Mouse (Mus musculus): ENCODE data around the gene Ckap5.
"Not testable (repeated sequence)": the region's sequence is repeated elsewhere in the genome, so short reads cannot be mapped to it uniquely, and the experiment has no call there.

Gene Ckap5

GRCm38 (mm10) chr2:91526294-91527146, at the start of gene Ckap5:
Gene Ckap5 (plus strand): TSS chr2:91526762.
- in situ Hi-C loops (cut with MseI, MboI): no loop called here

GRCm38 (mm10) chr2:91476841-91477240, 49.7 kb upstream of the Ckap5 start:
- in situ Hi-C loops (cut with MseI, MboI): no loop called here

- in situ Hi-C loops (cut with MseI, MboI): loop anchor here (5.0 kb wide), 1 partner anchor 193 kb away; no protein-coding TSS in a partner anchor
These were observed 46.2 kb upstream of the Ckap5 start for GRCm38 (mm10) chr2:91480399-91480801.

GRCm38 (mm10) chr2:91480805-91481514, 45.6 kb upstream of the Ckap5 start:
- in situ Hi-C loops (cut with MseI, MboI): loop anchor here (5.0 kb wide), 1 partner anchor 194 kb away; no protein-coding TSS in a partner anchor

DNA sequence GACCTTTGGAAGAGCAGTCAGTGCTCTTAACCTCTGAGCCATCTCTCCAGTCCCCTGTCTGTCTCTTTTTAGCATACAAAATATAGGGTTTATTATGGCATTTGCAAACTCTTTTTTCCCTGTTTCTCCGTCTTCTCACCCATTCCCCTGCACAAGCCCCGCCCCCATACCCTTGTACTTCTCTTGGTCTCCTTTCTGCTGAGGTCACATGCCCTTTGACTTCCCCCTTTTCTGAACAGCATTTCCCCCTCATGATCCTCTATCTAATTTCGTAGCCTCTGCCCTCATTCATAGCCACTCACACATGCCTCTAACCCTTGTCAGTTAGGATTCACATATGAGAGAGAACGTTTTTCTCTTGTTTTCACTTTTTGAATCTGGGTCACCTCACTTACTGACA, 41.9 kb upstream of the Ckap5 start:
- in situ Hi-C loops (cut with MseI, MboI): loop anchor here (5.0 kb wide), 1 partner anchor 197 kb away; no protein-coding TSS in a partner anchor

GRCm38 (mm10) chr2:91485256-91485655, 41.3 kb upstream of the Ckap5 start:
- in situ Hi-C loops (cut with MseI, MboI): no loop called here

DNA sequence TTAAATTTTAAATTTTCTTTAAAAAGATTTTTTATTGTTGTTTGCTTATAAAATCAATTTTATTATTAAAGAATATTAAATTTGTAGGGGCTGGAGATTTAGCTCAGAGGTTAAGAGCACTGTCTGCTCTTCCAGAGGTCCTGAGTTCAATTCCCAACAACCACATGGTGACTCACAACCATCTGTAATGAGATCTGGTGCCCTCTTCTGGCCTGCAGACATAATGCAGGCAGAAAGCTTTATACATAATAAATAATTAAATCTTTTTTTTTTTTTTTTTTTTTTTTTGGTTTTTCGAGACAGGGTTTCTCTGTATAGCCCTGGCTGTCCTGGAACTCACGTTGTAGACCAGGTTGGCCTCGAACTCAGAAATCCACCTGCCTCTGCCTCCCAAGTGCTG, 39.3 kb upstream of the Ckap5 start:
- in situ Hi-C loops (cut with MseI, MboI): not testable (repeated sequence)

DNA sequence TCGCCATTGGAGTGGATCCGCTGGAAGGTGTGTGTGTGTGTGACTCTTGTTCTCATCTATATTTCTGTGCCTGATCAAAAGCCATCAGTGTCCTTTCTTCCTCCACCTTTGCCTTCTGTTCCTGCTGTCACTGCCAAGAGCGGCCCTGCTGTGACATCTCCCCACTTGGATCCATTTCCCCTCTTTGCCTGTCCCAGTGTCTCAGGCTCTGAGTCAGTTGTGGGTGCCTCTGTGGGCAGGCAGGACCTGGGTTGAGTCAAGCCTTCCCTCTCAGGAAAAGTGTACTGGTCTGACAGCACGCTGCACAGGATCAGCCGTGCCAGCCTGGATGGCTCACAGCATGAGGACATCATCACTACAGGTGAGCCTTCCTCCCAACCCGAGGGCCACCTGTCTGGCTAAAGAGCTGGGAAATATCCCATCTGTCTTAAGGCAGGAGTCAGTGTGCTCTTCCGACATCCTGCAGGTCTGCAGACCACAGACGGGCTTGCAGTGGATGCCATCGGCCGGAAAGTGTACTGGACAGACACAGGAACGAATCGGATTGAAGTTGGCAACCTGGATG, 34.4 kb upstream of the Ckap5 start:
- in situ Hi-C loops (cut with MseI, MboI): no loop called here

DNA sequence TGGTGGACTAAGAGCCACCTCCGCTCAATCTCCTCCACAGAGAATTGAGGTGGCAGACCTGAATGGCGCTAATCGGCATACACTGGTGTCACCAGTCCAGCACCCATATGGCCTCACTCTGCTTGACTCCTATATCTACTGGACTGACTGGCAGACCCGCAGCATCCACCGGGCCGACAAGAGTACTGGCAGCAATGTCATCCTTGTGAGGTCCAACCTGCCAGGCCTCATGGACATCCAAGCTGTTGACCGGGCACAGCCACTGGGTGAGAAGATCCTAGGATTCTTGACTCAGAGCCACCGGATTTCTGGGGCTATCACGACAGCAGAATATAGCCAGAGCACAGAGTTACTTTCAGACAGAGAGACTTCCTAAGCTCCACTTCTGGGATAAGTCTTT, 32.6 kb upstream of the Ckap5 start:
- in situ Hi-C loops (cut with MseI, MboI): no loop called here

GRCm38 (mm10) chr2:91498093-91498719, 28.4 kb upstream of the Ckap5 start:
- in situ Hi-C loops (cut with MseI, MboI): no loop called here

- in situ Hi-C loops (cut with MseI, MboI): no loop called here
These were observed 18.5 kb upstream of the Ckap5 start for GRCm38 (mm10) chr2:91508076-91508475.

- in situ Hi-C loops (cut with MseI, MboI): no loop called here
These were observed 9.4 kb upstream of the Ckap5 start for GRCm38 (mm10) chr2:91517186-91517585.

DNA sequence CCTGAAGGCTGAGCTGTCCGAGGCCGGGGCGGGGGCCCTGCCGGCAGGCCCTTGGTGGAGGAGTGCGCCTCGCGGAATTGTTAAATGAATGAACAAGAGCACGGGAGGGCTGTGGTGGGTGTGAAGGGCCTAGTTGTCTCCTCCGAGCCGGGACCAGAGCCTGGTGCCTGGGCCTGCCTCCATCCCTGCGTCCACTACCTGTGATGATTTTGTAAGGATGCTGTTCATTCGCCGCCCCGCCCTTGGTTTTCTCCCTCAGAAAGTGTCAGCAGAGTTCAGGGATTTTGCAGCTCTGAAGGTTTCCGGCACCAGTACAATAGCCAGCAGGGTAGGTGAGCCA, 555 bp downstream of the Ckap5 start:
- in situ Hi-C loops (cut with MseI, MboI): no loop called here

- in situ Hi-C loops (cut with MseI, MboI): no loop called here
These were observed 11.1 kb downstream of the Ckap5 start for GRCm38 (mm10) chr2:91537588-91538205.

GRCm38 (mm10) chr2:91568125-91568524, 41.6 kb downstream of the Ckap5 start:
- in situ Hi-C loops (cut with MseI, MboI): no loop called here

- in situ Hi-C loops (cut with MseI, MboI): no loop called here
These were observed 54.3 kb downstream of the Ckap5 start for GRCm38 (mm10) chr2:91580894-91581293.

GRCm38 (mm10) chr2:91586242-91586641, 59.7 kb downstream of the Ckap5 start:
- in situ Hi-C loops (cut with MseI, MboI): no loop called here

GRCm38 (mm10) chr2:91600475-91600874, 73.9 kb downstream of the Ckap5 start:
- in situ Hi-C loops (cut with MseI, MboI): no loop called here

- in situ Hi-C loops (cut with MseI, MboI): no loop called here
These were observed 75.8 kb downstream of the Ckap5 start for GRCm38 (mm10) chr2:91602389-91602788.

DNA sequence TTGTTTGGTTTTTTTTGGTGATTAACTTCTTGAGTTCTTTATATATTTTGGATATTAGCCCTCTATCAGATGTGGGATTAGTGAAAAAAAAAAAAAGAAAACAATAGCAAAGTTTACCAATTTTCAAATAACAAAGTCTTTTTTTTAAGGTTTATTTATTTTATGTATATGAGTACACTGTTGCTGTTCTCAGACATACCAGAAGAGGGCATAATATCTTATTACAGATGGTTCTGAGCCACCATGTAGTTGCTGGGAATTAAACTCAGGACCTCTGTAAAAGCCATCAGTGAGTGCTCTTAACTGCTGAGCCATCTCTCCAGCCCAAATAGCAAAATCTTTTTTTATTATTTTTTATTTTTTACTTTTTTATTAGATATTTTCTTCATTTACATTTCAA, 82.8 kb downstream of the Ckap5 start:
- in situ Hi-C loops (cut with MseI, MboI): not testable (repeated sequence)

DNA sequence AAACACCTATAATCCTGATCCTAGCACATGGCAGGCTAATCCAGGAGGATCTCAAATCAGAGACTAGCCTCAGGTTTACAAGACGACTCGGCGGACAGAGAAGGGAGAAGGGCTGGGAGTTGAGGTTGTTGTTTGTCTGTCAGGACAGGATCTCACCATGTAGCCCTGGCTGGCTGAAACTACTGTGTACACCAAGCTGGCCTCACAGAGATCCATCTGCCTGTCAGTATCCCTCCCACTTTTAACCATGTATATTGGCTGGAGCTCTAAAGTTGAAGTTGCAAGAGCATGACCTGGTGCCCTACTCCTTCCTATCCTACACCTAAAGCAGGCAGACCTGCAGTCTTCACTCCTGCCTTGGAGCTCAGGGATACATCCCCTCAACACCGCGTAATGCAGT, 95.8 kb downstream of the Ckap5 start:
- in situ Hi-C loops (cut with MseI, MboI): no loop called here

DNA sequence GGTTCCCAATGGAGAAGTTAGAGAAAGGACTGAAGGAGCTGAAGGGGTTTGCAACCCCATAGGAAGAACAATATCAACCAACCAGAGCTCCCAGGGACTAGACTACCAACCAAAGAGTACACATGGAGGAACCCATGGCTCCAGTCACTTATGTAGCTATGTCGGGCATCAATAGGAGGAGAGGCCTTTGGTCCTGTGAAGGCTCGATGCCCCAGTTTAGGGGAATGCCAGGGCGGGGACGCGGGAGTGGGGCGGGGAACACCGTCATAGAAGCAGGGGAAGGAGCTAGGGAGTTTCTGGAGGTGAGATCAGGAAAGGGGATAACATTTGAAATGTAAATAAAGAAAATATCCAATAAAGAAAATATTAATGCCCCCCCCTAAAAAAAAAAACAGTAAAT, 96.8 kb downstream of the Ckap5 start:
- in situ Hi-C loops (cut with MseI, MboI): not testable (repeated sequence)

Data from mouse trophoblast stem cell (cell line).